Mouse (Mus musculus) neural tube, embryonic 13.5 days (tissue): Measurements from ENCODE around the gene Efna5. TPM values are rescaled to one million over a fixed set of nuclear protein-coding genes. Genes with fewer than 3 reads are reported as not detected.

ENCODE experiments used
- ATAC-seq: fragments of 200-750 bp; cut with Nextera tagmentation; 2 replicates; pipeline ENCODE4 v1.8.0; 2017; ENCODE audit warnings: low read depth, mild to moderate bottlenecking, moderate TSS enrichment, moderate library complexity
- H3K27ac ChIP-seq: fragments of 300-500 bp; sonication (generic); replicated peaks from 2 replicates; pipeline ENCODE4 v1.5.1; 2015; ENCODE audit warnings: moderate library complexity, mild to moderate bottlenecking, inconsistent platforms
- H3K27me3 ChIP-seq: fragments of 300-500 bp; sonication (generic); 2 replicates; pipeline ENCODE4 v1.6.1; 2015; ENCODE audit warnings: mild to moderate bottlenecking, inconsistent platforms
- H3K36me3 ChIP-seq: fragments of 300-500 bp; sonication (generic); 2 replicates; pipeline ENCODE4 v1.6.1; 2015; ENCODE audit warnings: mild to moderate bottlenecking, inconsistent platforms
- H3K4me1 ChIP-seq: fragments of 300-500 bp; sonication (generic); replicated peaks from 2 replicates; pipeline ENCODE4 v1.6.1; 2015; ENCODE audit warnings: inconsistent platforms
- H3K4me2 ChIP-seq: fragments of 300-500 bp; sonication (generic); 2 replicates; pipeline ENCODE4 v1.6.1; 2015; ENCODE audit warnings: inconsistent platforms, mild to moderate bottlenecking, moderate library complexity
- H3K4me3 ChIP-seq: fragments of 300-500 bp; sonication (generic); 2 replicates; pipeline ENCODE4 v1.5.1; 2015; ENCODE audit warnings: mild to moderate bottlenecking, inconsistent platforms
- H3K9ac ChIP-seq: fragments of 300-500 bp; sonication (generic); 2 replicates; pipeline ENCODE4 v1.6.1; 2015; ENCODE audit warnings: moderate library complexity, mild to moderate bottlenecking, inconsistent platforms
- H3K9me3 ChIP-seq: fragments of 300-500 bp; sonication (generic); 2 replicates; pipeline ENCODE4 v1.6.1; 2016; ENCODE audit warnings: inconsistent platforms
- WGBS: fragments of 180-500 bp; shearing (Covaris S2); methylation state at CpG from one replicate; pipeline ENCODE4 v1.1.7; 2015; 5-methylcytosine and 5-hydroxymethylcytosine counted together
- polyA plus RNA-seq: library from polyadenylated mRNA; unstranded; fragments of >200 nt; fragmentation: Nextera tagmentation; extraction: Ambion mirVana; gene quantifications from 2 replicates; pipeline ENCODE4 v1.2.1, GENCODE M21; 2015

Gene Efna5
- polyA plus RNA-seq, 1 experiment from 2014 or later = 59.0 TPM

- no peaks in the 10 kb centered on the region for H3K9me3 ChIP-seq
- H3K4me1 ChIP-seq = peaks cover 23% of the 10 kb centered on the region
- no peaks in the 10 kb centered on the region for H3K27me3 ChIP-seq
- no peak for ATAC-seq
- no peaks in the 10 kb centered on the region for H3K36me3 ChIP-seq
- no peak overlapping the region for H3K9ac ChIP-seq
- WGBS = 82% methylated on average over 4 of the region's 4 CpGs
- no peak overlapping the region for H3K4me2 ChIP-seq
- H3K4me3 ChIP-seq = no peak overlapping the region
- H3K27ac ChIP-seq = no peak overlapping the region
These were observed 126.5 kb downstream of the Efna5 start for GRCm38 (mm10) chr17:62754638-62755037.

- Histone ChIP-seq H3K36me3 (no peaks in the 10 kb centered on the region), H3K27me3 (no peaks in the 10 kb centered on the region), H3K4me1 (peaks cover 34% of the 10 kb centered on the region), H3K4me3 (no peak overlapping the region), H3K27ac (no peak overlapping the region), H3K9ac (no peak overlapping the region), H3K9me3 (no peaks in the 10 kb centered on the region), H3K4me2 (no peak overlapping the region)
- no peak for ATAC-seq
- WGBS = 57% methylated on average over 2 of the region's 2 CpGs
These were observed 128.7 kb downstream of the Efna5 start for GRCm38 (mm10) chr17:62752381-62752889.

GRCm38 (mm10) chr17:62750647-62751046 is 130.5 kb downstream of the Efna5 start:
- WGBS = 82% methylated on average over 3 of the region's 3 CpGs
- no peak overlapping the region for H3K4me2 ChIP-seq
- no peaks in the 10 kb centered on the region for H3K27me3 ChIP-seq
- no peaks in the 10 kb centered on the region for H3K36me3 ChIP-seq
- no peak overlapping the region for H3K27ac ChIP-seq
- peaks cover 49% of the 10 kb centered on the region for H3K4me1 ChIP-seq
- no peak for ATAC-seq
- no peak overlapping the region for H3K4me3 ChIP-seq
- no peak overlapping the region for H3K9ac ChIP-seq
- H3K9me3 ChIP-seq = no peaks in the 10 kb centered on the region

- Histone ChIP-seq H3K27ac (peak overlapping the region; percentile 74), H3K27me3 (no peaks in the 10 kb centered on the region), H3K4me1 (peaks cover 41% of the 10 kb centered on the region), H3K9ac (no peak overlapping the region), H3K9me3 (no peaks in the 10 kb centered on the region), H3K36me3 (no peaks in the 10 kb centered on the region), H3K4me3 (no peak overlapping the region), H3K4me2 (no peak overlapping the region)
- 66% methylated on average over 16 of the region's 16 CpGs for WGBS
- ATAC-seq = no peak
These were observed 132.1 kb downstream of the Efna5 start for GRCm38 (mm10) chr17:62748803-62749619.

GRCm38 (mm10) chr17:62747381-62747780 is 133.7 kb downstream of the Efna5 start:
- ATAC-seq = peak; percentile 21; the same call in 1 of the 2 replicates
- 32% methylated on average over 8 of the region's 8 CpGs for WGBS
- peak overlapping the region; percentile 74 for H3K27ac ChIP-seq
- 0 out of 2 replicates have a peak overlapping the region, but pooled peaks have one; percentile 9 for H3K4me2 ChIP-seq
- H3K4me1 ChIP-seq = peaks cover 40% of the 10 kb centered on the region
- no peaks in the 10 kb centered on the region for H3K9me3 ChIP-seq
- H3K36me3 ChIP-seq = no peaks in the 10 kb centered on the region
- H3K27me3 ChIP-seq = no peaks in the 10 kb centered on the region
- no peak overlapping the region for H3K9ac ChIP-seq
- no peak overlapping the region for H3K4me3 ChIP-seq

GRCm38 (mm10) chr17:62746827-62747226 is 134.3 kb downstream of the Efna5 start:
- H3K9ac ChIP-seq = no peak overlapping the region
- H3K4me2 ChIP-seq = no peak overlapping the region
- no peaks in the 10 kb centered on the region for H3K27me3 ChIP-seq
- no peak overlapping the region for H3K4me3 ChIP-seq
- peaks cover 40% of the 10 kb centered on the region for H3K4me1 ChIP-seq
- no peaks in the 10 kb centered on the region for H3K36me3 ChIP-seq
- H3K27ac ChIP-seq = peak overlapping the region; percentile 74
- H3K9me3 ChIP-seq = no peaks in the 10 kb centered on the region
- 60% methylated on average over 9 of the region's 9 CpGs for WGBS
- ATAC-seq = peak; percentile 29; the same call in 1 of the 2 replicates

GRCm38 (mm10) chr17:62745286-62745685 is 135.8 kb downstream of the Efna5 start:
- 94% methylated on average over 4 of the region's 4 CpGs for WGBS
- no peak overlapping the region for H3K9ac ChIP-seq
- no peak overlapping the region for H3K27ac ChIP-seq
- H3K36me3 ChIP-seq = no peaks in the 10 kb centered on the region
- H3K9me3 ChIP-seq = no peaks in the 10 kb centered on the region
- no peak for ATAC-seq
- no peaks in the 10 kb centered on the region for H3K27me3 ChIP-seq
- no peak overlapping the region for H3K4me2 ChIP-seq
- H3K4me1 ChIP-seq = peaks cover 40% of the 10 kb centered on the region
- no peak overlapping the region for H3K4me3 ChIP-seq

GRCm38 (mm10) chr17:62744239-62744638 is 136.9 kb downstream of the Efna5 start:
- no peak overlapping the region for H3K4me3 ChIP-seq
- no peak overlapping the region for H3K9ac ChIP-seq
- H3K27ac ChIP-seq = no peak overlapping the region
- ATAC-seq = no peak
- 89% methylated on average over 6 of the region's 6 CpGs for WGBS
- no peaks in the 10 kb centered on the region for H3K27me3 ChIP-seq
- H3K36me3 ChIP-seq = no peaks in the 10 kb centered on the region
- peaks cover 33% of the 10 kb centered on the region for H3K4me1 ChIP-seq
- H3K4me2 ChIP-seq = no peak overlapping the region
- H3K9me3 ChIP-seq = no peaks in the 10 kb centered on the region

DNA sequence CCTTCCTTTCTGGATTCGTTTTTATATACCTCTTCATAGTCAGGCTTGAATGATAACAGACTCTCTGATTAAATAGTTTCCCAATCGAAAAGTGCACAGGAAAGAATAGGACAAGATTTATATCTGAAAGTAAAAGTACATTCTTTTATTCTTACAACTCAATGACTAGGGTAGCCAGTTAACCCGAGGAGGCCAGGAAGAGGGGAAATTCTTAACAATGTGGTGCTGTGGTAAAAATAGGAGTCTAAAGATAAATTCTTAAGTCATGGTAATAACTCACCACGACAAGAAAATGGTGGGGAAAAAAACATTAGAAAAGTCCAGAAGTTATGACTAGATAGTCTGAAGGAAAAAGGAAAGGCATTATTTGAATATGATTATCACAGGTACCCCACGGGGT is 139.4 kb downstream of the Efna5 start:
- WGBS = 63% methylated on average over 5 of the region's 5 CpGs

GRCm38 (mm10) chr17:62741020-62741419 is 140.1 kb downstream of the Efna5 start:
- no peak for ATAC-seq
- WGBS = 65% methylated on average over 6 of the region's 6 CpGs
- Histone ChIP-seq H3K27ac (no peak overlapping the region), H3K9me3 (0 out of 2 replicates have a peak, but pooled peaks cover 5% of the 10 kb centered on the region), H3K4me2 (no peak overlapping the region), H3K4me1 (peaks cover 10% of the 10 kb centered on the region), H3K36me3 (no peaks in the 10 kb centered on the region), H3K27me3 (no peaks in the 10 kb centered on the region), H3K4me3 (no peak overlapping the region), H3K9ac (no peak overlapping the region)

More for the DNA sequence above, 139.4 kb downstream of the Efna5 start:
- no peak overlapping the region for H3K9ac ChIP-seq
- ATAC-seq = no peak
- H3K9me3 ChIP-seq = 0 out of 2 replicates have a peak, but pooled peaks cover 5% of the 10 kb centered on the region
- no peak overlapping the region for H3K27ac ChIP-seq
- no peaks in the 10 kb centered on the region for H3K36me3 ChIP-seq
- H3K27me3 ChIP-seq = no peaks in the 10 kb centered on the region
- no peak overlapping the region for H3K4me2 ChIP-seq
- peaks cover 10% of the 10 kb centered on the region for H3K4me1 ChIP-seq
- no peak overlapping the region for H3K4me3 ChIP-seq

GRCm38 (mm10) chr17:62739993-62740392 is 141.1 kb downstream of the Efna5 start:
- H3K9ac ChIP-seq = no peak overlapping the region
- H3K9me3 ChIP-seq = 0 out of 2 replicates have a peak, but pooled peaks cover 5% of the 10 kb centered on the region
- no peak for ATAC-seq
- H3K4me3 ChIP-seq = no peak overlapping the region
- H3K36me3 ChIP-seq = no peaks in the 10 kb centered on the region
- H3K4me1 ChIP-seq = peaks cover 19% of the 10 kb centered on the region
- H3K27me3 ChIP-seq = no peaks in the 10 kb centered on the region
- H3K27ac ChIP-seq = no peak overlapping the region
- WGBS = 68% methylated on average over 6 of the region's 6 CpGs
- no peak overlapping the region for H3K4me2 ChIP-seq

DNA sequence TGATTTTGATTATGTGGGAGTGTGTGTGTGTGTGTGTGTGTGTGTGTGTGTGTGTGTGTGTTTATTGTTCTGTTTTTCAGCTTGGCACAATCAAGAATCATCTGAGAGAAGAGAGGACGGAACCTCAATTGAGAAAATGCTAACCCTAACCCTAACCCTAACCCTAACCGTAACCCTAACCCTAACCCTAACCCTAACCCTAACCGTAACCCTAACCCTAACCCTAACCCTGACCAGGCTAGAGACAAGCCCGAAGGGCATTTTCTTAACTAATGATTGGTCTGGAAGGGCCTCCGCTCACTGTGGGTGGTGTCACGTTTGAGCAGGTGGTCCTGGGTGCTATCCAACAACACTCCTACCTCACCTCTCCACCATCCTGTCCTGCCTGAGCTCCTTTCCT is 143.7 kb downstream of the Efna5 start:
- WGBS = 93% methylated on average over 6 of the region's 6 CpGs
- 0 out of 2 replicates have a peak, but pooled peaks have one; percentile 40 for ATAC-seq
- no peaks in the 10 kb centered on the region for H3K36me3 ChIP-seq

More for the DNA sequence above, 143.7 kb downstream of the Efna5 start:
- 0 out of 2 replicates have a peak, but pooled peaks cover 5% of the 10 kb centered on the region for H3K9me3 ChIP-seq
- H3K4me3 ChIP-seq = no peak overlapping the region
- H3K27ac ChIP-seq = no peak overlapping the region
- H3K27me3 ChIP-seq = no peaks in the 10 kb centered on the region
- no peak overlapping the region for H3K4me2 ChIP-seq
- H3K4me1 ChIP-seq = peaks cover 43% of the 10 kb centered on the region
- no peak overlapping the region for H3K9ac ChIP-seq
